Mouse (Mus musculus) heart, embryonic 11.5 days (tissue): ENCODE results near the gene Slc41a3. TPM values are rescaled to one million over a fixed set of nuclear protein-coding genes. Genes with fewer than 3 reads are reported as not detected.
A peak's percentile ranks its signal among the peaks of the same experiment; 100 is the strongest.

Experiments
- ATAC-seq: fragments of 200-750 bp; cut with Nextera tagmentation; replicated peaks from 2 replicates; pipeline ENCODE4 v1.8.0; 2017; ENCODE audit warnings: moderate library complexity; ENCODE audit not compliant: insufficient number of reproducible peaks, low FRiP score, low TSS enrichment
- H3K27ac ChIP-seq: fragments of 300-500 bp; sonication (generic); 2 replicates; pipeline ENCODE4 v1.5.1; 2014; ENCODE audit warnings: mild to moderate bottlenecking, low read depth, low read length
- H3K27me3 ChIP-seq: fragments of 300-500 bp; sonication (generic); 2 replicates; pipeline ENCODE4 v1.6.1; 2014; ENCODE audit warnings: mild to moderate bottlenecking, low read length, mixed read lengths; ENCODE audit not compliant: control insufficient read depth, insufficient read depth
- H3K36me3 ChIP-seq: fragments of 300-500 bp; sonication (generic); 2 replicates; pipeline ENCODE4 v1.6.1; 2014; ENCODE audit warnings: mild to moderate bottlenecking, low read length, moderate library complexity, mixed read lengths; ENCODE audit not compliant: control insufficient read depth, insufficient read depth
- H3K4me1 ChIP-seq: fragments of 300-500 bp; sonication (generic); 2 replicates; pipeline ENCODE4 v1.6.1; 2014; ENCODE audit warnings: low read length; ENCODE audit not compliant: control insufficient read depth, insufficient read depth
- H3K4me2 ChIP-seq: fragments of 300-500 bp; sonication (generic); 2 replicates; pipeline ENCODE4 v1.6.1; 2014; ENCODE audit warnings: mild to moderate bottlenecking, moderate library complexity
- H3K4me3 ChIP-seq: fragments of 300-500 bp; sonication (generic); 2 replicates; pipeline ENCODE4 v1.5.1; 2014; ENCODE audit warnings: low read depth, low read length
- H3K9ac ChIP-seq: fragments of 300-500 bp; sonication (generic); 2 replicates; pipeline ENCODE4 v1.6.1; 2014; ENCODE audit warnings: mild to moderate bottlenecking, low read depth, low read length, moderate library complexity
- H3K9me3 ChIP-seq: fragments of 300-500 bp; sonication (generic); replicated peaks from 2 replicates; pipeline ENCODE4 v1.6.1; 2016; ENCODE audit warnings: low read length; ENCODE audit not compliant: control insufficient read depth
- WGBS: fragments of 180-500 bp; shearing (Covaris S2); extraction: QIAGEN DNeasy Blood & Tissue Kit; methylation state at CpG from one replicate; pipeline ENCODE4 v1.1.7; 2014; ENCODE audit not compliant: insufficient replicate concordance; 5-methylcytosine and 5-hydroxymethylcytosine counted together
- polyA plus RNA-seq: library from polyadenylated mRNA; unstranded; fragments of >200 nt; fragmentation: Nextera tagmentation; extraction: Ambion mirVana; gene quantifications from 2 replicates; pipeline ENCODE4 v1.2.1, GENCODE M21; 2014

Slc41a3 gene
- polyA plus RNA-seq, 1 experiment from 2014 or later: 11.1 TPM

DNA sequence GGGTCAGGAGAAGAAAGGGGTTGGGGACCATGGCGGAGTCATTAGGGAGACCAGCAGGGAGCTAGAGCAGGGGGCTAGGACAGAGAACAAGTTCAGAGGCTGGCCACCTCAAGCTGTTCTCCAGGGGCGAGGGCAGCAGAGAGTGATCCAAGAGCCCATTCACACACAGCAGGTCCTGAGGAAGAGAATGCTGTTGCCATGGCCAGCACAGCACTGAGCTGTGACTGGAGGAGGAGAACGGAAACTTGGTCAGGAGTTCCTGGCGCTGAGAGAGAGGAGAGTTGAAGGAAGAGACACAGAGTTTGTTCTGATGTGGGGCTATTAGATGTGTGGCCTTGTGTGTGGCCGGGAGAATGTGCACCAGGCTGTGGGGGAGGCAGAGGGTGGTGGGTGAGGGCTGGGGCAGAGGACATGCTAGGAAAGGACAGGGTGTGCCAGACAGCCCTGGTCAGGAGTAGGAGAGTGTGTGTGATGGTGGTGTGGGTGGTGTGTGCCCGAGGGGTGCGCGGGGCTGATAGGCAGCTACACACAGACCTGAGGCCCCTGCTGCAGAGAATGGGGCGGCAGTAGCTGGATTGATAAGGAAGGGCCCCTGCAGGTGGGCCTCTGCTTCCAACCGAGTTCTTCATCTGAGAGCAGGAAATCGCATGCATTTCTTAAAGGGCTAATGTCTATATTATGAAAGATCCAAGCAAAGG, 18.4 kb downstream of the Slc41a3 start:
- 23% methylated on average over 11 of the region's 11 CpGs for WGBS
- ATAC-seq: peak; percentile 83
- peaks cover 48% of the 10 kb centered on the region for H3K4me1 ChIP-seq
- peak overlapping the region; percentile 43 for H3K4me2 ChIP-seq
- no peak overlapping the region for H3K4me3 ChIP-seq
- H3K36me3 ChIP-seq: no peaks in the 10 kb centered on the region; the same call in 1 of the 2 replicates
- H3K9me3 ChIP-seq: no peaks in the 10 kb centered on the region
- peak overlapping the region; percentile 58 for H3K9ac ChIP-seq
- peak overlapping the region; percentile 90 for H3K27ac ChIP-seq
- H3K27me3 ChIP-seq: no peaks in the 10 kb centered on the region

DNA sequence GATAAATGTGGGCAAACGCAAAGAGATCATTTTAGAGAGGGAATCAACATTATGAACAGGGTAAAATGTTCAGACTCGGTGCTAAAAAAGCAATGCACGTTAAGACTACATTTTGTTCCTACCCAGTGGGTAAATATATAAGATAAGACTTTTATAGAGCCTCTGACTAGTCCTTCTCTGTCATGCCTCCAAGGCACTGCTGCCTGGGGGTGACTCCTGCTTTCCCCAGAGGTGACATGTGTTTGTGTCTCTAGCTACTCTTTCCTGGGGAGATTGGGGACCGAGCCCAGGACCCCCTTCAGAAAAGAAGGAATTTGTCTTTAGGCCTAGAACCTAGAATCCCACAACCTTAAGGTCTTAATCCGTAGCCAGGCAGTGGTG, 18.9 kb downstream of the Slc41a3 start:
- H3K9ac ChIP-seq: 0 out of 2 replicates have a peak overlapping the region, but pooled peaks have one; percentile 34
- H3K36me3 ChIP-seq: no peaks in the 10 kb centered on the region; the same call in 1 of the 2 replicates
- peaks cover 45% of the 10 kb centered on the region for H3K4me1 ChIP-seq
- H3K9me3 ChIP-seq: no peaks in the 10 kb centered on the region
- no peaks in the 10 kb centered on the region for H3K27me3 ChIP-seq
- peak overlapping the region; percentile 90 for H3K27ac ChIP-seq
- H3K4me3 ChIP-seq: no peak overlapping the region
- WGBS: 71% methylated on average over 5 of the region's 5 CpGs
- ATAC-seq: no peak
- peak overlapping the region; percentile 43 for H3K4me2 ChIP-seq

- 78% methylated on average over 6 of the region's 6 CpGs for WGBS
- no peaks in the 10 kb centered on the region; the same call in 1 of the 2 replicates for H3K36me3 ChIP-seq
- no peaks in the 10 kb centered on the region for H3K27me3 ChIP-seq
- ATAC-seq: no peak
- 0 out of 2 replicates have a peak overlapping the region, but pooled peaks have one; percentile 43 for H3K9ac ChIP-seq
- no peak overlapping the region for H3K4me3 ChIP-seq
- H3K4me2 ChIP-seq: peak overlapping the region; percentile 21
- peaks cover 37% of the 10 kb centered on the region for H3K4me1 ChIP-seq
- H3K9me3 ChIP-seq: no peaks in the 10 kb centered on the region
- peak overlapping the region; percentile 90 for H3K27ac ChIP-seq
Measured at GRCm38 (mm10) chr6:90624184-90624583, 19.7 kb downstream of the Slc41a3 start.

GRCm38 (mm10) chr6:90624733-90625132, 20.2 kb downstream of the Slc41a3 start:
- peak overlapping the region; percentile 90 for H3K27ac ChIP-seq
- H3K4me1 ChIP-seq: peaks cover 32% of the 10 kb centered on the region
- peak overlapping the region; percentile 21; the same call in 1 of the 2 replicates for H3K4me2 ChIP-seq
- no peaks in the 10 kb centered on the region for H3K27me3 ChIP-seq
- ATAC-seq: peak; percentile 64; the same call in 1 of the 2 replicates
- no peak overlapping the region for H3K4me3 ChIP-seq
- H3K36me3 ChIP-seq: no peaks in the 10 kb centered on the region; the same call in 1 of the 2 replicates
- WGBS: 57% methylated on average over 11 of the region's 11 CpGs
- H3K9me3 ChIP-seq: no peaks in the 10 kb centered on the region
- H3K9ac ChIP-seq: no peak overlapping the region

- H3K9ac ChIP-seq: no peak overlapping the region
- 75% methylated on average over 7 of the region's 7 CpGs for WGBS
- ATAC-seq: no peak
- H3K27ac ChIP-seq: peak overlapping the region; percentile 90
- H3K4me3 ChIP-seq: no peak overlapping the region
- no peaks in the 10 kb centered on the region for H3K27me3 ChIP-seq
- no peaks in the 10 kb centered on the region for H3K9me3 ChIP-seq
- H3K36me3 ChIP-seq: no peaks in the 10 kb centered on the region; the same call in 1 of the 2 replicates
- H3K4me2 ChIP-seq: 0 out of 2 replicates have a peak overlapping the region, but pooled peaks have one; percentile 21
- peaks cover 31% of the 10 kb centered on the region for H3K4me1 ChIP-seq
Measured at GRCm38 (mm10) chr6:90625207-90625994, 20.9 kb downstream of the Slc41a3 start.

GRCm38 (mm10) chr6:90627556-90627955, 23.0 kb downstream of the Slc41a3 start:
- Histone ChIP-seq H3K4me2 (no peak overlapping the region), H3K9ac (no peak overlapping the region), H3K27ac (no peak overlapping the region), H3K4me3 (no peak overlapping the region), H3K4me1 (peaks cover 14% of the 10 kb centered on the region), H3K27me3 (no peaks in the 10 kb centered on the region), H3K36me3 (no peaks in the 10 kb centered on the region; the same call in 1 of the 2 replicates), H3K9me3 (no peaks in the 10 kb centered on the region)
- WGBS: 84% methylated on average over 4 of the region's 4 CpGs
- no peak for ATAC-seq

- H3K4me1 ChIP-seq: no peaks in the 10 kb centered on the region; the same call in 1 of the 2 replicates
- WGBS: 81% methylated on average over 6 of the region's 6 CpGs
Measured at GRCm38 (mm10) chr6:90629506-90629905, 25.0 kb downstream of the Slc41a3 start.

DNA sequence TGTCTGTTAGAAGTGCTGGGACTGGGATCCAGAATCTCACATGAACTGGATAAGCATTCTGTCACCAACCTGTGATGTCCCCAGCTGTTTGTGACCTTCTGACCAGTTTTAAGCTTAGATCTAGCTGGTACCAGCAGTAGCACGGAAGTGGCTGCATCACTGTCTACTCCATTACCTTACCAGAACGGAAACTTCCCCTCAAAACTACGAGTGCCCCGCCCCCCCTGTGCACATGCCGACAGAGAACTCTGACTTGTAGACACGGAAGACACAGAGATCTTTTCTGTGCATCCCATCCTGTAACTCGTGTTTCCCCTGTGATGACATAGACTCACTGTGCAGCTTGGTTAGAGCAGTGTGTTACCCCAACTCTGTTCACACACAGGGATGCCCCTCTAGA, 25.9 kb downstream of the Slc41a3 start:
- Histone ChIP-seq H3K4me1 (no peaks in the 10 kb centered on the region), H3K27ac (no peak overlapping the region), H3K36me3 (no peaks in the 10 kb centered on the region; the same call in 1 of the 2 replicates), H3K9ac (no peak overlapping the region), H3K9me3 (no peaks in the 10 kb centered on the region), H3K27me3 (no peaks in the 10 kb centered on the region), H3K4me2 (no peak overlapping the region), H3K4me3 (no peak overlapping the region)
- WGBS: 84% methylated on average over 7 of the region's 7 CpGs
- ATAC-seq: no peak

More at GRCm38 (mm10) chr6:90629506-90629905, 25.0 kb downstream of the Slc41a3 start:
- Histone ChIP-seq H3K9me3 (no peaks in the 10 kb centered on the region), H3K4me2 (no peak overlapping the region), H3K9ac (no peak overlapping the region), H3K4me3 (no peak overlapping the region), H3K27me3 (no peaks in the 10 kb centered on the region), H3K36me3 (no peaks in the 10 kb centered on the region; the same call in 1 of the 2 replicates), H3K27ac (no peak overlapping the region)
- ATAC-seq: no peak
